Comparison of ENCODE assay signal across 10 mouse cellular contexts in genomic region chr10:63880462-63880903, GRCm38 (mm10). TPM values are rescaled to one million over a fixed set of nuclear protein-coding genes. Genes with fewer than 3 reads are reported as not detected.
A peak's percentile ranks its signal among the peaks of the same experiment; 100 is the strongest.
DNase-seq lines count a peak whose midpoint lies in the region; ATAC-seq and TF ChIP-seq lines count a peak whose summit lies in the region.
"Had no signal": no experiment of that assay in that cellular context is flagged by ENCODE, and none has a peak within 500 bp of the region (broad histone marks: within the 10 kb centered on the region; RNA-seq: fewer than 3 reads in every experiment).

No protein-coding gene starts in this region.

- DNase-seq in right cerebral cortex, adult 18-20 months = peak; percentile 10
- DNase-seq in right cerebral cortex, postnatal 4 days = no peak
- DNase-seq in layer of hippocampus, adult 2 months (ENCODE audit: low spot score in 2 of 2) = peak; percentile 23 to 32
- peak; percentile 76 for DNase-seq in skeletal muscle tissue, adult 2 months (ENCODE audit: low read depth, low spot score)
- DNase-seq in adrenal gland, adult (ENCODE audit: inconsistent age in 2 of 2, low spot score in 1 of 2) = no peak
- DNase-seq in thymus, postnatal 0 days (ENCODE audit: low spot score) = no peak

- WGBS in forebrain, embryonic 12.5 days = 50% methylated on average over 5 of the region's 5 CpGs

- no peaks in the 10 kb centered on the region for H3K36me3 ChIP-seq in forebrain, embryonic 12.5 days (replicated peaks)
- H3K36me3 ChIP-seq: embryonic facial prominence, embryonic 15.5 days had no signal

- H3K4me1 ChIP-seq in forebrain, embryonic 12.5 days = no peaks in the 10 kb centered on the region
- H3K4me1 ChIP-seq: embryonic facial prominence, embryonic 15.5 days had no signal

- TF ChIP-seq CTCF in layer of hippocampus, adult 2 months (conservative IDR thresholded peaks at IDR 0.05) = no peak

- no peak overlapping the region for H3K27ac ChIP-seq in forebrain, embryonic 12.5 days
- H3K27ac ChIP-seq in layer of hippocampus, adult 2 months = 0 out of 2 replicates have a peak overlapping the region, but pooled peaks have one; percentile 7
- H3K27ac ChIP-seq: embryonic facial prominence, embryonic 15.5 days had no signal

- H3K4me3 ChIP-seq in forebrain, embryonic 12.5 days (replicated peaks) = no peak overlapping the region
- no peak overlapping the region; the same call in 1 of the 2 replicates for H3K4me3 ChIP-seq in layer of hippocampus, adult 2 months
- H3K4me3 ChIP-seq: embryonic facial prominence, embryonic 15.5 days had no signal

- ATAC-seq in forebrain, embryonic 12.5 days (ENCODE audit: low FRiP score) = peak; percentile 75

- no peak overlapping the region for H3K9ac ChIP-seq in forebrain, embryonic 12.5 days
- H3K9ac ChIP-seq: embryonic facial prominence, embryonic 15.5 days had no signal

- no peaks in the 10 kb centered on the region for H3K9me3 ChIP-seq in forebrain, embryonic 12.5 days
- H3K9me3 ChIP-seq: embryonic facial prominence, embryonic 15.5 days had no signal

- H3K27me3 ChIP-seq in forebrain, embryonic 12.5 days = no peaks in the 10 kb centered on the region
- H3K27me3 ChIP-seq: embryonic facial prominence, embryonic 15.5 days had no signal

- H3K4me2 ChIP-seq in forebrain, embryonic 12.5 days = no peak overlapping the region
- H3K4me2 ChIP-seq: embryonic facial prominence, embryonic 15.5 days had no signal

RNA-seq across cellular contexts. Expression of gene Gm10118, which starts 46.8 kb away (rescaled TPM):
- 0.14 and 0.26 TPM in 2 replicates for polyA plus RNA-seq in forebrain, embryonic 12.5 days (2016; fragmentation: Nextera tagmentation; extraction: Ambion mirVana)
- 1 to 10 TPM; 2.7 to 3.3 TPM for total RNA-seq in layer of hippocampus, adult 2 months (2021)
- not detected in 2 replicates for polyA plus RNA-seq in thymus, postnatal 0 days (2015; fragmentation: Nextera tagmentation; extraction: Ambion mirVana)
- polyA plus RNA-seq: kidney, embryonic 16.5 days; liver, embryonic 16.5 days had no signal

Comparison
In these comparisons a context has a peak if more than half of its experiments do, and no peak if none do; other contexts are left out.
1. DNase-seq: peak in right cerebral cortex, adult 18-20 months (single experiment), layer of hippocampus, adult 2 months (2 of 2) and skeletal muscle tissue, adult 2 months (single experiment); none in right cerebral cortex, postnatal 4 days (single experiment), adrenal gland, adult (0 of 2) and thymus, postnatal 0 days (single experiment).